Mouse (Mus musculus) ovary, postnatal 14 days (tissue): Measurements from ENCODE around the gene Pknox1.
A peak's percentile ranks its signal among the peaks of the same experiment; 100 is the strongest.

Experiments
- DNase-seq: peaks from one replicate; pipeline ENCODE4 v3.0.0; 2022; ENCODE audit warnings: low spot score

Gene Pknox1

DNA sequence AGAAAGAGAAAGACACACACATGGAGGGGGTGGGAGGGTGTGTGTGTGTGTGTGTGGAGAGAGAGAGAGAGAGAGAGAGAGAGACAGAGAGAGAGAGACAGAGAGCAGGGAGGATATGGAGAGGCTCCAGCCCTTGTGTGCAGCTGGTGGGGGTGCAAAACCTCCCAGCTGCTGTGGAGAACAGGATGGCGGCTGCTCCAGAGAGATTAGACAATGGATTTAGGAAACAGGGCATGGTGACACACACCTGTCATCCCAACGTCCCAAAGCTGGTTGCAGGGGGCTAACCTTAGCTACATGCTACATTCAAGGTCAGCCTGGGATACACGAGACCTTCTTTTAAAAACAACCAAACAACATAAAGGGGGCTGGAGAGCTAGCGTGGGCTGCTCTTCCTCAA lies 8.3 kb upstream of the Pknox1 start:
- DNase-seq: no peak

DNA sequence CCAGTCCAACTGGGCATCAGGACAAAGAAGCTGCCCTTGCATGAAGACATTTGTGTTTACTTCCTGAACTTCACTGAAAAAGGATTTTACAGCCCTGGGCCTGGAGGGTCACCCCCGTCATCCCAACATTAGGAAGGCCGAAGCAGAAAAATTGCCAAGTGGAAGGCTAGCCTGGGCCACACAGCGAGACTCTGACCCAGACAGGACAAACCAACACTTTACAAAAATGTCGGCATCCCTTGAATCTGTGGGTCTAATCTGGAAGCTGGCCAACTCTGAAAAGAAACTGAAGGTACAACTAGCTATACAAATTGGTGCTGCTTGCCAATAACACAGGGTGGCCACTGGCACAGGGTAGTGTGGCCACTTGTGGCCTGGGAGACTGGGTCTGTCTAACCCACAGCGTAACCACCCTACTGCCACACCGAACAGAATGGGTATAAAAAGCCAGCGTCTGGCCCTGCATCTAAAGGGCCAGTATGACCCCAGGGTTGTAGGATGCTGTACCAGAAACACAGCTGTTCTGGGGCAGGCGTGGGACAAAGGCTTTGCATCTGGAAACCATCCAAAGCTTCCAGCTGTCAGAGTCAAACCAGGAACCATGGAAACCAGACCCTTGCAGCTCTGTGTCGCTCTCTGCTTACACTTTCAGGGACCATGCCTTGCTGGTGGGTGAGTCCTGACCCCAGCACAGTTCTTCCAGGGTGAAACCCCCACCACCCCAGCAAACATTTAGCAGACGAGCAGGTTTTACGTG lies 7.2 kb upstream of the Pknox1 start:
- peak; percentile 45 for DNase-seq

DNA sequence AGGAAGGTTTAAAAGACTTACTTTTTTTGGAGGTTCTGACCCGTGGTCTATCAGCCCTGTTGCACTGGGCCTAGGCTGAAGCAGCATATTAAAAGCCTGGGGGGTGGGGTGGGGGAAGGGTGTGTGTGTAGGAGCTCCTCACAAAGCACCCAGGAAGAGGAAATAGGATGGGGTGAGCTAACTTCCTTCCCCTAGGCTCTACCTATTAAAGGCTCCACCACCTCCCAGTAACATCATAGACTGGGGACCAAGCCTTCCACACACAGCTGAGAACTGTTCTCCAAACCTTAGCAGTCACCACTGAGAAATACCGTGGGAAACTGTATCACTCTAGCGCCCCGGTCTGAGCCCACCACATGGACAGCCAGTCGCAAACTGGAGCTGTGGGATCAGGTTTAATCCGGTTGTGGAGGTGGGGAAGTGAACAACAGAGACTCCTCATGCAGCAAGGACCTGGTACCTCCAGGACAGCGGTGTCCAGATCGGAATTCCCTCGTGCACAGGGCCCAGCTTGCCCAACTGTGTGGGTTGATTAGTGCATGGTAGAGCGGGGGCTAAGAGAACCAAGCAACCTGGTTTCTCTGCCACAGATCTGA lies 6.5 kb upstream of the Pknox1 start:
- no peak for DNase-seq

DNA sequence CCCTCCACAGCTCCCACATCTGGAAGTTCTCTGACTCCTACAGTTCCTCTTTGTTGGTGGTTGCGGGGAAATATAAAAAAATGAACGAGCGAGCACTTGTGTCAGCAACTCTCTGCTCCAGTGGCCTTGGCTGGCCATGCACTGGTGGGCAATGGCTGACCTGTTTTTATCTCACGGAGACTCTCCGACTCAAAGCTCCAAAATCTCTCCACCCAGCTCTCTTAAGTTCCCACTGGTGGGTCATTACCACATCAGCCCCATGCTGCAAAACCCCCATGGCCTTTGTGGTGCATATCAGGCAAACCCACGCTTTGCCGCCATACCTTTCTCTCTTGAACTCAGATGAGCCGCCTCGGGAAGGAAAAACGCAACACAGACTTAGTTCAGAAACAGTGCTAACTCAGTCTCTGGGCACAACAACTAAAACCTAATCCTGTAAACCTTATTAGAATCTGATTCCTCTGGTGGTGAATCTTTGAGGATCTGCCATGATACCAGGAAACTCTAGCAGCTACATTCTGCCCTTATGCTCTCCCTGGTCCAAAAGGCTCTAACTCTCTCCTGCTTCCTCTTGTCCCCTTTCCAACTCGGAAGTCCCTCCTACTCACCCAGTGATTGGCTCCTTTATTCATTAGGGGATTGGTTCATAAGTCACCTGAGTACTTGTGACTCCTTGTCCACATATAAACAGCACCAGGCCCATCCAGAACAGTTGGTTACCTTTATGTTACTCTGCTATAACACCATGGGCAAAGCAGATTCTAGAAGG lies 5.3 kb upstream of the Pknox1 start:
- DNase-seq: no peak

DNA sequence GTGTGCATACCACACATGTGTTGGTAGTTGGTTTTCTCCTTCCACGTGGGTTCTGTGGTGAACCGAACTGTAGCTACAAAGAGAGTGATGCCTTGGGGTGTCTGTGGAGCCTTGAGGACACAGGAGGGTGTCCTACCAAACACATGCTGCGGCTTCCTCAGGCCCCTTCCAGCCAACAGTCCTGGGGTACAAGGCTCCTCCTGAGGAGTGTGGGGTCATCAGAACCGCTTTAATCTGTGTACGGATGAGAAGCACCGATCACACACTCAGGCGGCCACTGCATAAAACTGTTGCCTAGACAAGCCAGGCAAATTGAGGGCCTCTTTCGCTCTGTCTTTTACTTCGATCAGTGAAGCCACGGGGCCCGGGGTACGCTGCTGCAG lies 911 bp upstream of the Pknox1 start:
- DNase-seq: no peak

DNA sequence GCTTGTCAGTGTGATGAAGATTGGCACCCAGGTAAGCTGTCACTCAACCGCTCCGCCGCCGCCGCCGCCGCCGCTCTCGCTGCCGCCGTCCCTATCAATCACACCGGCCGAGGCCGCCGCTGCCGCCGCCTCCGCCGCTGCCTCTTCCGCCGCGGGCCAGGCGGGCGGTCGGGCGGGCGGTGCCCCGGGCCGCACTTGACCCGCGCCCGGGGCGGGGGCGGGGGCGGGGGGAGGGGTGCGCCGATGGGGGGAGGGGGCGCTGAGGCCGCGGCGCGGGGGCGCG lies 265 bp downstream of the Pknox1 start:
- no peak for DNase-seq

DNA sequence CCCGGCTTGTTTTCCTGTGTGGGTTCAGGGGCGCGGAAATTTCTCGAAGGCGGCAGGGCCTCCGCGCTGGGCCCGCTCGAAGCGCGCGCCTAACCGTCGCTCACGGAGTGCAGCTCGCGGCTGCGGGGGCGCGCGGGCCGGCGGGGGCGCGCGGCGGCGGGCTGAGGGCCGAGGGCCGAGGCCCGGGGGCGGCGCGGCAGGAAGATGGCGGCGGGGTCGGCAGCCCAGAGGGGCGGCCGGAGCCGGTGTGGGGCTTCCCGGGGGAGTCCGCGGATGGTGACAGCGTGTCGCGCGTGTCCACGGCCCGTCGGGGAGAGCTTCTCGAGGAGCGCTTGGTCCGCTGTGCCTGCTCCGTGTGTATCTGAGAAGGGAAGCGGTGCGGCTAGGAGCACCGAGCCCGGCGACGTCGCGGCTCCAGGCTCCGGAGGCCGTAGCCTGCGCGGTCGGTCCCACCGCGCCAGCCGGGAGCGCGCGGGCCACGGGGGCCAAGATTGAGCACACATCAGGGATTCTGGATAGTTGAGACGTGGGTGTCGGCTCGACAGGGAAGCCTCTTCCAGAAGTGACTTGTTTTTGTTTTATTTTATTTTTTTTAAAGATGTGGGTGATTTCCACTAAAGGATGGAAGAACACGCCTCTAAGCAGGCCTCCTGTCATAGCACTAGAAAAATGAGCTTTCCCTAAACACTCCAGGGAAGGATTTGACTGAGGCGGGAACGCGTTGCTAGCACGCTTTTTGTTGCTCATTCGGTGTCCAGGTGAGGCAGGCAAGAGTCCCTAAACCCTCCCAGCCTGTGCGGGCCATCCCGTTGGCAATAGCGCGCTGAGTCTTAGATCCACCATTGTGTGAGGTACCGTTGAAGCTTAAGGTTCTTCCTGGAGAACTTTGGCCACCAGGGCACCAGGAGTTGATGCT lies 865 bp downstream of the Pknox1 start:
- DNase-seq: peak; percentile 50

DNA sequence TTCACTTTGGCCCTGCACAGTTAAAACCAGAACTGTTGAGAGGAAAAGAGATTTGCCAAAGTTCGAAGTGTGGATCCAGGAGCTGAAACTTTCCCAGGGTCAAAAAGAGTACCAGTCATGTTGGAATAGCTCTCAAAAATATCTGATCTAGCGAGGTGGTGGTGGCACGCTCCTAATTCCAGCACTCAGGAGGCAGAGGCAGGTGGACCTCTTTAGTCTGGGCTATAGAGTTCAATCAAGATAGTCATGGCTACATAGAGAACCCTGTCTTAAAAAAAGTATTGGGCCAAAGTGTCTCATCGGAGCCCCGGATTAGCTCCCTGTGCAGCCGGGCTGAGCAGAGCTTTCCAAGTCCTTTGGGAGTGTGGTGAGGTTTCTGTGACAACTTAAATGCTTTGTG lies 1.7 kb downstream of the Pknox1 start:
- no peak for DNase-seq

DNA sequence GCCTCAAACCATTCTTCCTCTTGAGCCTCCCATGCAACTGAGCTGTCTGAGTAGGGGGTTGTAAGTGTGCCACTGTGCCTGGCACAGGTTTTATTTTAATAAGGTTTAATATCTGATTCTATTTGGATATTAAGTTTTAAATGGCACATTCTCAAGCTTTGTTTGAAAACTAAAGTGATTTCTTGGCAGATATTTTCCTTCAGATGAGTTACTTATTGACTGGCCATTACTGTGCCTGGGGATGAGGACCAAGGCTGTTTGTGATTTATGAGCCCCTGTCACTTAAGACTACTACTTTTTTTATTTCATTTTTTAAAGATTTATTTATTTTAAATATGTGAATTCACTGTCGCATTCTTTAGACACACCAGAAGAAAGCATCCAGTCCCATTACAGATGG lies 5.2 kb downstream of the Pknox1 start:
- DNase-seq: no peak

DNA sequence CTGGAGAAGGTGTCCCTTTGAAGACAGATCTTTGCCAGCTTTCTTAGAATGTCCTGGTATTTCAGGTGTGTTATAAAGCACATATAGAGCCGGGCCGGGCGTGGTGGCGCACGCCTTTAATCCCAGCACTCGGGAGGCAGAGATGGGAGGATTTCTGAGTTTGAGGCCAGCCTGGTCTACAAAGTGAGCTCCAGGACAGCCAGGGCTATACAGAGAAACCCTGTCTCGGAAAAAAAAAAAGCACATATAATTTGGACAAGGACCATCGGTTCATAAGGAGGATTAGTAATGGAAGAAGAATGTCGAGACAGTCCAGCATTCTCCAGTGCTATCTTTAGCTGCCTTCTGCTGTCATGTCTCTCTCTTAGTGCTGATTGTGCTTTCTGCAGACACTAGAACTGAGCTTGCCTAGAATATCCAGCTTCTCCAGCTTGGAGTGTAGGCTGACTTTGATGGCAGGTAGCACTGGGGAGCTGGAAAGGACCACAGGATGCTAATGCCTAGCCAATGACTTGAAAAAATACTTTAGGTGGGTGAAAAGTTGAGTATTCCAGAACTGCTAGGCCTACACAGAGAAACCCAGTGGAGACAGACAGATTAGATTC lies 5.9 kb downstream of the Pknox1 start:
- no peak for DNase-seq

DNA sequence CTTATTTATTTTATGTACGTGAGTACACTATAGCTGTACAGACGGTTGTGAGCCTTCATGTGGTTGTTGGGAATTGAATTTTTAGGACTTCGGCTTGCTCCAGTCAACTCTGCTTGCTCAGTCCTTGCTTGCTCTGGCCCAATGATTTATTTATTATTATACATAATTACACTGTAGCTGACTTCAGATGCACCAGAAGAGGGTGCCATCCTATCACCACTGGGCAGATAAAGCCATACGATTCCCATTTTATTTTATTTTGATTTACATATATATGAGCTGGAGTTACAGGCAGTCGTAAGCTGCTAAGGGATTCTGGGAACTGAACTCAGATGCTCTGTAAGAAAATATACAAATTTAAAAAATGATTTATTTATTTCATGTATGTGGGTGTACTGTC lies 7.2 kb downstream of the Pknox1 start:
- no peak for DNase-seq

DNA sequence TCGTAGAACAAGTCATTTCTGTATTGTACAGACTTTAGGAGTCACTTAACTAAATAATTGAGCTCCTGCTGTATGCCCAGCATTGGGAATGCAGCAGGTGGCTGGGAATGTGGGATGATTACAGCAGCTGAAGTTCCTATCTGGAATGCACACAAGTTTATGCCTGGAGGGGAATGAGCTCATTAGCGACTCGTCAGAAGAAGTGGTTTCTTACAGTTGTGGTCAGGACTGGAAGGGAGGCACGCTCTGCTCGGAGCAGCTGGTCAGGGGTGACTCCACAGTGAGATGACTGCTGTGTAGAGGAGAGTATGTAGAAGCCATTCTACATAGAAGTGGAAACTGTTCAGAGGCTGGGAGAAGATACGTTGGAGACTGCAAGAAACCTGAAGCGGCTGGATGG lies 10.1 kb downstream of the Pknox1 start:
- DNase-seq: no peak

DNA sequence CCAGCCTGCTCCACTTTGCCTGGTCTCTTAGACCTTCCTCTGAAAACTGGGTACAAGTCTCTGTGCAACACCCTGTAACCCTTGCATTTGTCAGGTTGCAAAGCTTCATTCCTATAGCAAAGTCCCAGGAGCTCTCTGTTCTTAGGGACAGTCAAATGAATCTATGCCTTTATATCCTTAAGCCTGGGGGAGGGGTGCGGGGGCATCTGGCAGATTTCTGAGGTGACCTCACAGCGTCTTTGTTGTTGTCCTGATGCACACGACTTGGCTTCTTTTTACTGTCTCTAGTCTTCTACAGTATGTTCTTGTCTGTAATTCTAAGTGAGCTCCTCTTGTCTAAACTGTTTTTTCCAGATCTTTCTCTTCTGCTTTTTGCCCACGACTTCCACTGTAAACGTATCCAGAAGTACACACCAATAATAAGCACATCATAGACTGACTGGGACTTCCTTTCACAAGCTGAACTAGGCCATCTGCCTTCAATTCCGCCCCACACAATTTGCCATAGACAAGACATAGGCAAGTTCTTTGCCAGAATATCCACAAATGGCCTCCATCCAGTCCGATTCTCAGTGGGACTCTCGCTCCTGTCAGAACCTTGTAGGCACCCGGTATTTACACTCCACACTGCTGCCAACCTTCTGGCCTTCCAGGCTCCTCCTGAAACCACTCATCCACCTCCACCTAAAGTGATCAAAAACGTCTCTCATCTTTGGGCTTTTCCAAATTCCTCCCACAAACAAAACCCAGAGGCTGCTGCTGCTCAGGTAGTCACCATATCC lies 12.1 kb downstream of the Pknox1 start:
- DNase-seq: no peak

DNA sequence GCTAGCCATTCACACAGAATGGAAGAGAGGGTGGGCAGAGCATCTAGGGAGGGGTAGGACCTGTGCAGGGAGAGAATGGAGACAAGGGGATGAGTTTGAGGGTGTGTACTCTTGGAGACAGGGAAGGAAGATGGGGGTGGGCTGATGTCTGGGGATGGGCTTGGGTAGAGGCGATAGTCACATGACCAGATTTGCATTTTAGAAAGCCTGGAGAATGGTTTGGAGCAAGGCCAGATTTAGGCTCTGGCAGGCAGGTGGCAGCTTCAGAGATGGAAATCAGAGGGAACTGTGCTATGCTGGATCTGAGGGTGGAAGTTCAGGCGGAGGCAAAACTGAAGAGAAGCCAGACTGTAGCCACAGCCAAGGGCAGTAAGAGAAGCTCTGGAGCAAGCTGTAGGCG lies 15.8 kb downstream of the Pknox1 start:
- no peak for DNase-seq

DNA sequence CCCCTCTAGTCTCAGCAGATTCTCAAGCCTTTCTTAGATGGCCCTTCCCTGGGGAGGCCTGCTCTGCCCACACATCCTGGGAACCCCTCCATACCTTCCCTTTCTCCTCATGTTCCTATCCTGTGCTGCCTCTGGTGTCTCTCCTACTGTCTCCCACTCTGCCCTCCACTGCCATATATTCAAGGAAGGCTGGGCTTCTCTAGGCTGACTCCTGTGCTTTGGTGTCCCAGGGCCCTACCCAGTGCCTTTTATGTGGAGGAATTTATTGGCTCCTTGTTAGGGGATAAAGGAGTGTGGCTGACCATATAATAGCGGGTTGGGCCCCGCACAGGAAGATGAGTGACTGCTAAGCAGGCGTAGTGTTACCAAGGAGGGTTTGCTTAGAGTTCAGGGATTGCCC lies 18.7 kb downstream of the Pknox1 start:
- DNase-seq: no peak

DNA sequence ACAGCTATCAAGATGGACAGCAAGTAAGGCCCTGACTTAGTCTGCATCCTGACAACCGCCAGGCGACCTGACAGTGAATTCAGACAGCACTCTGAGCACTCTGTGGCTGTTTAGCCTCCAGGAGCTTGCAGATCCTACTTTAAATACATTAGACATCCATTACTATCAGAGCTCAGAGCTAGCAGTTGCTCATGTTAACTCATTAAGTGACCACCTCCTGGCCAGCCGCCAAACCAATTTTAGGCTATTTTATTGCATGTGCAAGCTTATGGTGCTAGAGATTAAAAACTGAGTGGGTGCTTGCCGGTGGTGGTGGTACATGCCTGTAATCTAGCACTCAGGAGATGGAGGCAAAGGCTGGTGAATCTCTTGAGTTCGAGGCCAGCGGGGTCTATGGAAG lies 19.2 kb downstream of the Pknox1 start:
- no peak for DNase-seq

DNA sequence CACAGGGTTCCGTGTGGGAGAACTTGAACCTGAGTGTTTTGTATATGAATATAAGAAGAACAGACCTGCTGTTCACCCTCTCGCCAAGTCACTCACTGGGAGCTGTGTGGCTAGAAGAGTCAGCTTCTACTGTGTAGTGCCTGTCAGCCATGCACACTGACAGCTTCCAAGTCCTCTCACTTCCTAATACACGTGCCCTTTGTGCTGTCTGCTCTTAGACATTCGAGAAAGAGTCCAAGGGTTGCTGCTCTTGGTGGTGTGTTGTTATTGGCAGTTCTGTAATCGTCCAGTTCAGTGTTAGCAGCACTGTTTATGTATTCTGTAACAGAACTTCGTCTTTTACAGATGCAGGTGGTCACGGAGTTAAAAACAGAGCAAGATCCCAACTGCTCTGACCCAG lies 23.6 kb downstream of the Pknox1 start:
- no peak for DNase-seq

DNA sequence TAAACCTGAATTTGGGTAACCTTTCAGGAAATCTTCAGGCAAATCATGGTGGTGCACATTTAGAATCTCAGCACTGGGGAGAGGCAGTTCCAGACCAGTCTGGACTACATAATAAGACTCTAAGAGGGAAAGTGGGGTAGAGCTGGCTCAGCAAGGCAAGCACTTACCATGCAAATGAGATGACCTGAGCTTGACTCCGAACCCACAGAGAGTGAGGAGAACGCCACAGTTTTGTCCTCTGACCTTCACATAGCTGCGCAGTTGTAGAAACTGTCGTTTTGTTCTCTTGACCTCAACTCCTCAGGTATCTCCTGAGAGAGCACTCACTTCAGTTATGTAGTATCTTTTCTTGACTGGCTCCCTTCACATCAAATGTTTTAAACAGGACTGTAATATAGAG lies 24.2 kb downstream of the Pknox1 start:
- DNase-seq: no peak

DNA sequence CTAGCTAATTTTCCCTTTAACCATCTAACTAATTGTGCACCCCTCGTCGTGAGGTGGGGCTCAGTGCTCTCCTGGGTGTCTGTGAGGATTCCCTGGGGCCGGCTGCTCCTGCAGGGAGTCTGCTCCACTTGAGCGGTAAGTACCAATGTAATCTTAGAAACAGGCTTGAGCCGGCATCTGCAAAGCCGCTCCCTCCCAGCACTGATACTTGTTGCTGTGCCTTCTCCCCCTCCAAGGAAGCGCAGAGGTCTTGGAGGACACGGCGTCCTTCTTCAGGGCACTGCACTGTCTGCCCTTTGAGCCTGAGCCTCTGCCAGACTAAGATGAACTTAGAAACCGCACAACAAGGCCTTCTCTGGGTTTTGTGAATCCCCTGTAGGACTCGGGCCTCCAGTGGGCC lies 26.3 kb downstream of the Pknox1 start:
- DNase-seq: no peak

DNA sequence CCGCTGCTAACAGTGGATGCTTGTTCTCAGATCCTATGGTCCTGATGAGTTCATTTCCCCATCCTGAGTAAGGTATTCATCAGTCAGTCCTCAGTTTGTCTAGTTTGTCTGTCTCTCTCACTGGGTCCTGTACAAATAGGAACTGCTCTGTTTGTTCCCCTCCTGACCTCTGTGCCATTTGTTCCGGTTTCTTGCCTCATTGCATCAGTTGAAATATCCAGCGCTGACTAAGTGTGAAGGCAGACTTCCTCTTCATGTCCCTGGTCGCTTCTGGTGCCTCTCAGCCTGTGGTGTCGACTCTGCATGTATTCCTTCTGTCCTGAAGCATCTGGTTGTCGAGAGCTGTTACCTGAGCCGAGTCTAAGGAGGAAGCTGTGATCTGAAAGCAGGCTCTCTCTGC lies 30.1 kb downstream of the Pknox1 start:
- DNase-seq: no peak

DNA sequence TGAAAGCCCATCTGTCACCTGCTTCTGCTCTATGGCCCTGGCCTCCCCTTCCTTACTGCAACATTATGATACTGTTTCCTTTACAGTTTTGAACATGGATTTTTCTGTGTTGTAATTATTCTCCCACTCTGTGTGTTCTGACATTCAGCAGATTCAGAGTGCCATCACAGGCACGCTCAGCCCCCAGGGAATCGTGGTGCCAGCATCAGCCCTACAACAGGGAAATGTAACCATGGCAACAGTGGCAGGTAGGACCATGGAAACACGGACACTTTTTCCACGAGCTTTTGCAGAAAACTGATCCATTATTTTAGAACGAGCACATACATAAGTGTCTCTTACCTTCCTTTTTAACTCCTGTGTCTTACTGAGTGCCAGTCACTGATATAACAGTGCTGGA lies 30.5 kb downstream of the Pknox1 start:
- DNase-seq: no peak
